Mouse (Mus musculus): ENCODE data around the gene Ica1. TPM values are rescaled to one million over a fixed set of nuclear protein-coding genes. Genes with fewer than 3 reads are reported as not detected.

The Ica1 gene
- polyA plus RNA-seq, 1 experiment, result 10.3 TPM

GRCm38 (mm10) chr6:8732492-8732891 is 45.8 kb downstream of the Ica1 start:
- H3K27ac ChIP-seq (ENCODE audit: insufficient read depth, low read length), result no peak overlapping the region
- peaks cover 3% of the 10 kb centered on the region; the same call in 1 of the 2 replicates for H3K4me1 ChIP-seq (ENCODE audit: control insufficient read depth, insufficient read depth, low read length)
- TF ChIP-seq CTCF (IDR thresholded peaks at IDR 0.05; ENCODE audit: borderline replicate concordance, insufficient read depth, low read length) (no peak), POLR2A (IDR thresholded peaks at IDR 0.05; ENCODE audit: low read depth, low read length) (no peak)
- H3K4me3 ChIP-seq (ENCODE audit: insufficient read depth, low read length), result no peak overlapping the region

GRCm38 (mm10) chr6:8731656-8732191 is 46.6 kb downstream of the Ica1 start:
- Histone ChIP-seq H3K27ac (ENCODE audit: insufficient read depth, low read length) (no peak overlapping the region), H3K4me1 (ENCODE audit: control insufficient read depth, insufficient read depth, low read length) (peaks cover 3% of the 10 kb centered on the region; the same call in 1 of the 2 replicates), H3K4me3 (ENCODE audit: insufficient read depth, low read length) (no peak overlapping the region)
- TF ChIP-seq CTCF (IDR thresholded peaks at IDR 0.05; ENCODE audit: borderline replicate concordance, insufficient read depth, low read length) (no peak), POLR2A (IDR thresholded peaks at IDR 0.05; ENCODE audit: low read depth, low read length) (no peak)

- H3K4me1 ChIP-seq (ENCODE audit: control insufficient read depth, insufficient read depth, low read length), result peaks cover 3% of the 10 kb centered on the region; the same call in 1 of the 2 replicates
- no peak overlapping the region for H3K27ac ChIP-seq (ENCODE audit: insufficient read depth, low read length)
- TF ChIP-seq POLR2A (IDR thresholded peaks at IDR 0.05; ENCODE audit: low read depth, low read length) (no peak), CTCF (IDR thresholded peaks at IDR 0.05; ENCODE audit: borderline replicate concordance, insufficient read depth, low read length) (no peak)
- no peak overlapping the region for H3K4me3 ChIP-seq (ENCODE audit: insufficient read depth, low read length)
These were observed 47.9 kb downstream of the Ica1 start for GRCm38 (mm10) chr6:8730433-8730832.

GRCm38 (mm10) chr6:8727806-8728205 is 50.5 kb downstream of the Ica1 start:
- Histone ChIP-seq H3K4me1 (ENCODE audit: control insufficient read depth, insufficient read depth, low read length) (peaks cover 3% of the 10 kb centered on the region; the same call in 1 of the 2 replicates), H3K27ac (ENCODE audit: insufficient read depth, low read length) (no peak overlapping the region), H3K4me3 (ENCODE audit: insufficient read depth, low read length) (no peak overlapping the region)
- TF ChIP-seq POLR2A (IDR thresholded peaks at IDR 0.05; ENCODE audit: low read depth, low read length) (no peak), CTCF (IDR thresholded peaks at IDR 0.05; ENCODE audit: borderline replicate concordance, insufficient read depth, low read length) (no peak)

DNA sequence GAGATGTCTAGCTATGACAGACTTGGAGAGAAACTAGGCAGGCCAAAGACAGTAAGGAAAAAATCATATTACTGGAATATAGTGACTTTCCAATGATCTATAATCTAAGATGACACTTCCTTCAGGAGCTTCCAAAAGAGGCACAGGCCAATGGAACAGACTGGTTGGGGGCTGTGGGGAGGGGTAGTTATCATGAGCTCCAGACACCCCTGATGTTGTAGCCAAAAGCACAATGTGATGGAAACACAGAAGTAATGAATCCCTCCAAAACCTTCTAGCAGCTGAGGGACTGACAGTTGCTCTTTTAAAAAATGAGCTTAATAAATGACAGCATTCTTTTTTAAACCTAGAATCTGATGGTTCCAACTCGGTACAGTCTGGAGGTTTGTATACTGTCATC is 52.7 kb downstream of the Ica1 start:
- peaks cover 3% of the 10 kb centered on the region; the same call in 1 of the 2 replicates for H3K4me1 ChIP-seq (ENCODE audit: control insufficient read depth, insufficient read depth, low read length)
- no peak for TF ChIP-seq POLR2A (IDR thresholded peaks at IDR 0.05; ENCODE audit: low read depth, low read length)

DNA sequence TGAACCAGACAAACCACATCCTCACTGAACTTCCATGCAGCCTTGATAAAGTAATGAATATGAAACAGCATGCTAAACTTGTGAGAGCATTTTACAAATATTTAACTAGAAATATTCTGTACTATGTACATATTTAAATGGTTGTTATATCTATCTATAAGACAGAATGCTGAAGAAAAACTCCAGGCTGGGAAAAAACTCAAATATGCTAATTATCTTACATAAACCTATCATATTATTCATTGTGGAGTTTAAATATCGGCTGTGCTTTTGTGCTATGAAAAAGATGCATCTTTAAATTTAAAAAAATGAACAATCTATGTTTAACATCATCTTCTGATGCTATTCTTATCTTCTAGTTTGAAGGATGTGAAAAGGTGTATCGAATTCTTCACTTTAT is 58.6 kb downstream of the Ica1 start:
- Histone ChIP-seq H3K4me3 (ENCODE audit: insufficient read depth, low read length) (no peak overlapping the region), H3K27ac (ENCODE audit: insufficient read depth, low read length) (no peak overlapping the region), H3K4me1 (ENCODE audit: control insufficient read depth, insufficient read depth, low read length) (no peaks in the 10 kb centered on the region)
- no peak for TF ChIP-seq POLR2A (IDR thresholded peaks at IDR 0.05; ENCODE audit: low read depth, low read length)
- TF ChIP-seq CTCF (IDR thresholded peaks at IDR 0.05; ENCODE audit: borderline replicate concordance, insufficient read depth, low read length), result no peak

More for the DNA sequence above, 52.7 kb downstream of the Ica1 start:
- H3K27ac ChIP-seq (ENCODE audit: insufficient read depth, low read length), result no peak overlapping the region
- H3K4me3 ChIP-seq (ENCODE audit: insufficient read depth, low read length), result no peak overlapping the region

GRCm38 (mm10) chr6:8717967-8718366 is 60.3 kb downstream of the Ica1 start:
- no peak overlapping the region for H3K4me3 ChIP-seq (ENCODE audit: insufficient read depth, low read length)
- no peak overlapping the region for H3K27ac ChIP-seq (ENCODE audit: insufficient read depth, low read length)
- TF ChIP-seq POLR2A (IDR thresholded peaks at IDR 0.05; ENCODE audit: low read depth, low read length), result no peak
- no peak for TF ChIP-seq CTCF (IDR thresholded peaks at IDR 0.05; ENCODE audit: borderline replicate concordance, insufficient read depth, low read length)
- H3K4me1 ChIP-seq (ENCODE audit: control insufficient read depth, insufficient read depth, low read length), result no peaks in the 10 kb centered on the region

DNA sequence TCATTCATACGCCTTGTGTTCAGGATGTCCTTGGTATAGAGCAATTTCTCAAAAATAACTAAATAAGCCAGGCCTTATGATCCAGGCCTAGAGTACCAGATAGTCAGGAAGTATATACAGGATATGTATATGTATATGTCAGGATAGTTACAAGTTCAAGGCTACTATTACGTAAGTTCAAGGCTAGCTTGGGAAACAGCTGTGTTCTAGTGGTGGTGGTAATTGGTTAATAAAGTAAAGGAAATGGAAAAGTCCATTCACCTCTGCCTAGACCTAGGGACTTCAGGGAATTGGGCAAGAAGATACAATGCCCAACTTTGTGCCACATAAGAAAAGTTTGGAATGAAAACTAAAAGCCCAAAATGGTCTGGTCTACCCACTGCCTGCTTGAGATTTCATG is 61.7 kb downstream of the Ica1 start:
- no peak overlapping the region for H3K4me3 ChIP-seq (ENCODE audit: insufficient read depth, low read length)
- TF ChIP-seq CTCF (IDR thresholded peaks at IDR 0.05; ENCODE audit: borderline replicate concordance, insufficient read depth, low read length) (no peak), POLR2A (IDR thresholded peaks at IDR 0.05; ENCODE audit: low read depth, low read length) (no peak)

GRCm38 (mm10) chr6:8711246-8711645 is 67.0 kb downstream of the Ica1 start:
- Histone ChIP-seq H3K4me3 (ENCODE audit: insufficient read depth, low read length) (no peak overlapping the region), H3K4me1 (ENCODE audit: control insufficient read depth, insufficient read depth, low read length) (no peaks in the 10 kb centered on the region), H3K27ac (ENCODE audit: insufficient read depth, low read length) (no peak overlapping the region)
- no peak for TF ChIP-seq POLR2A (IDR thresholded peaks at IDR 0.05; ENCODE audit: low read depth, low read length)
- no peak for TF ChIP-seq CTCF (IDR thresholded peaks at IDR 0.05; ENCODE audit: borderline replicate concordance, insufficient read depth, low read length)

More for the DNA sequence above, 61.7 kb downstream of the Ica1 start:
- Histone ChIP-seq H3K4me1 (ENCODE audit: control insufficient read depth, insufficient read depth, low read length) (no peaks in the 10 kb centered on the region), H3K27ac (ENCODE audit: insufficient read depth, low read length) (no peak overlapping the region)

- TF ChIP-seq POLR2A (IDR thresholded peaks at IDR 0.05; ENCODE audit: low read depth, low read length) (no peak), CTCF (IDR thresholded peaks at IDR 0.05; ENCODE audit: borderline replicate concordance, insufficient read depth, low read length) (no peak)
- no peaks in the 10 kb centered on the region for H3K4me1 ChIP-seq (ENCODE audit: control insufficient read depth, insufficient read depth, low read length)
- no peak overlapping the region for H3K27ac ChIP-seq (ENCODE audit: insufficient read depth, low read length)
- H3K4me3 ChIP-seq (ENCODE audit: insufficient read depth, low read length), result no peak overlapping the region
These were observed 83.4 kb downstream of the Ica1 start for GRCm38 (mm10) chr6:8694636-8695514.
